Mouse (Mus musculus) bone marrow, adult 2 months (tissue): Measurements from ENCODE around the gene Kctd12b.

Experiments
- CTCF ChIP-seq: fragments of 200-500 bp; IDR thresholded peaks from 2 replicates; pipeline ENCODE4 v1.5.1; 2011; ENCODE audit warnings: low read length, control low read depth; ENCODE audit not compliant: control insufficient read depth, insufficient read depth
- POLR2A ChIP-seq: fragments of 200-500 bp; IDR thresholded peaks from 2 replicates; pipeline ENCODE4 v1.6.1; 2011; ENCODE audit warnings: low read depth, mild to moderate bottlenecking, control low read depth, low read length, borderline replicate concordance; ENCODE audit not compliant: control insufficient read depth

DNA sequence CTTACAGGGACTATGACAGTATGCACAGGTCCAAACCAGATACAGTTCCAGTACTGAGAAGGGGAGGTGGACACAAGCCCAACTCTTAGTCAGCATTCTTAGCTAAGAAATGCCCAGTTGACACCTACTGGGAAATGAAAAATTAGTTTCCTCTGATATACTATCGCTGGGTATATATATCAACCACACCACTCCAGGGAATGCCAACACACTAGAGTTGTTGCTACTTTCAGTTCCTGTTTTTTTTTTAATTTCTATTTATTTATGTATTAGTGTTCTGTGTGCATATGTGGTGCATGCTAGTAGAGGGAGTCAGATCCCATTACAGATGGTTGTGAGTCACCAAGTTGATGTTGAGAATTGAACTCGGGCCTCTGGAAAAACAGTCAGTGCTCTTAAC is 20.5 kb upstream of the Kctd12b start:
- TF ChIP-seq CTCF (no peak), POLR2A (no peak)
